Mouse (Mus musculus) cerebellum, adult 11-12 months (tissue): ENCODE results near the gene Hunk.
A peak's percentile ranks its signal among the peaks of the same experiment; 100 is the strongest.

Source experiments
- DNase-seq: peaks from one replicate; pipeline ENCODE4 v3.0.0; 2022

Hunk gene

DNA sequence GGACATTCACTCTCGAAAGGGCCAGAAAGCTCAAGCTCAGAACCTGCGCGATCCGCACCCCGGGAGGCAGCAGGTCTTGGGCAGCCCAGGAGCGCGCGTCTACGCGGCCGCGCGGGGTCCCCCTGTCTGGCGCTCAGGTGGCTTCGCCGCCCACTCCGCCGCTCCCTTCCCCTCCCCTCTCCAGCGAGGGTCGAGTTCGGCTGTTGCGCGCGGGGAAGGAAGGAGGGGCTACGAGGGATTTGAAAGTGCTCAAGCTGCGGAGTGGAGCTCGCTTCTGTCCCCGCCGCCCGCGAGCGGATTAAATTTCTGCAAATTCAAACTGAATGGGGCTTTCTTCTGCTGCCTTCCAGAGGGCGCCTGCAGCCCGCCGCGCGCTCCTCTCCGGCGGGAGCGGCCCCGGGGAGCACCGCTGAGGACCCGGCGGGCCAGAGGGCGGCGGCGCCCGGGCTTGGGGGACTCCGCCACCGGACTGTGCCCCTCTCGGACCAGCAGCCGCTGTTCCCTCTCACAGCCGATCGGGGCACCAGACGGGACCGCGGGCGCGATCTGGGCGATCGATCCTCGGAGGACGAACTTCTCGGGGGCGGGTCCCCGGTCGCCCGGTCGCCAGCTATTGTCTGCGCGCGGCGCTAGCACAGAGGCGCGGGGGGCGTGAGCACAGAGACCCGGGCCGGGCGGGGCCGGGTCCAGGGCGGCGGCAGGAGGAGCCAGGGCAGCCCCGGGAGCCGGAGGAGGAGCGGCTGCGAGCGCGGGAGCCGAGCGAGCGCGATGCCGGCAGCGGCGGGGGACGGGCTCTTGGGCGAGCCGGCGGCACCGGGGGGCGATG, at the start of gene Hunk:
Gene Hunk, plus strand, starts transcription at position 326 of the 826 bp plus-strand sequence.
- peak; percentile 16 for DNase-seq

GRCm38 (mm10) chr16:90339026-90339425, 46.8 kb upstream of the Hunk start:
- DNase-seq: no peak

DNA sequence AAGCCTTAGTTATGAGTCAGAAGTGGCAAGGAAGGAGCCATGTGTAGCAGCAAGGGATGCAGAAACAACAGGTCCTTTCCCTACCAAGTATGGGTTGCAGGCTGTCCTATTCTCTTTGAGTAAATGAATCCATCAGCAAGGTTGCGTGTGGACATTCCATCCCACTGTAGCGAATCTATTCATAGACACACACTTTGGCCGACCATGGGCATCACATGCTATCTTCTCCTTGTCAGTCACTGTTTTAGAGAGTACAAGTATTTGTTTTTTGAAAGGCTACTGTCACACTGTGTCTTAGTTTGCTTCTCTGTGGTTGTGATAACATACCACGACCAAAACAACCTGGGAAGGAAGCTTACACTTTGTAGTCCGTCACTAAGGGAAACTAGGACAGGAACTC, 44.7 kb upstream of the Hunk start:
- no peak for DNase-seq

- DNase-seq: peak; percentile 43
These were observed 35.9 kb upstream of the Hunk start for GRCm38 (mm10) chr16:90349700-90350548.

- no peak for DNase-seq
These were observed 34.1 kb upstream of the Hunk start for GRCm38 (mm10) chr16:90351726-90352125.

- no peak for DNase-seq
These were observed 33.1 kb upstream of the Hunk start for GRCm38 (mm10) chr16:90352691-90353090.

- DNase-seq: no peak
These were observed 32.7 kb upstream of the Hunk start for GRCm38 (mm10) chr16:90353156-90353555.

DNA sequence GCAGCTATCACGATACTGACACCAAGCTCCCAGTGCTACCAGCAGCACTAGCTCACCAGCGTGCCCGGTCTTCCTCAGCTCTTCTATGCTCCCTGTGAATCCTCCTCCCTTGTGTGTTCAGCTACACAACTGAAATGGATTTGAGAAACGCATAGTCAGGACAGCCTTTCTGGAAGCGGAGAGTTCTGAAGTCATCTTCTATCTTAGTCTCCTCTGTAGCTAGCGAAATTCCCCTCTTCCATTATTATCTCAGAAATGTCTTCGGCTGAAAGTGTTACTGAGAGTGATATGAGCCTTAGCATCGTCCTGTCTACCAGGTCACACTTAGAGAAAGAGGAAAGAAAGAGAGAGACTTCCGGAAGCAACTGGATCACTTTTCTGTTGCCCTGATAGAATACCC, 26.5 kb upstream of the Hunk start:
- DNase-seq: no peak

- DNase-seq: no peak
These were observed 26.1 kb upstream of the Hunk start for GRCm38 (mm10) chr16:90359750-90360149.

GRCm38 (mm10) chr16:90360327-90360726, 25.5 kb upstream of the Hunk start:
- no peak for DNase-seq

- DNase-seq: no peak
These were observed 22.9 kb upstream of the Hunk start for GRCm38 (mm10) chr16:90362926-90363325.

DNA sequence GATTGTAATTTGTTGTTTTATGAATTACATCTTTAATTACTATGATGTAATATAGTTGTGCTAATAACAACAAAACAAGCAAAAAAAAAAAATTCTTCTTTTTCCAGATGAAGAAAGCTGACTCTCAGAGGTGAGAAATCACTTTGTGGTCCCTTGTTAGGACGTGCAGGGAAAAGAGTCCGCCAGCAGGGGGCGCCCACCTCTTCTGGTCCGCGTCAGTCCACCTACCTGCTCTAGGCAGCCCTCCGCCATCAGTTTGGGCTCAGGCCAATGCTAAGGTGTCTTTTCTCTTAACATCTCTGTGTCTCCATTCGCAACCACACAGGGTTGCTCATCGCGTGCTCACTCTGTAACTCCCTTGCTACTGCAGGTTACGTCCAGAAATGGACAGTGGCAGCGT, 5.9 kb upstream of the Hunk start:
- peak; percentile 49 for DNase-seq

DNA sequence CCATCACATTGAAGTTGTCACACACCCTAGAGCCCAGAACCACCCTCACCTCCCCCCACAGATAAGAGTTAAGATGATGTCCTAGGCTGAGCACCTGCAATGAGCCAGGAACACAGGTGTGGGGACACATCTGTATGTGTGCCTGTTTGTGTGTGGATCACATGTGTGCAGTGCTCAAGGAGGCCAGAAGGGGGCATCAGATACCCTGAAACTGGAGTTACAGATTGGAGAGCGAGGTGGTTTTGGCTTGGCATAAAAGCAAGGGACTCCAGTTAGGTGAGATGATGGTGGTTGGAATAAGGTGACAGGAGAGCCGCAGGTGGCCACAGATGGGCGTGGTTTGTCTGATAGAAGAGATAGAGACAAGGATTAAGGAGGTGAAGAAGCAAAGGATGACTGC, 4.2 kb upstream of the Hunk start:
- no peak for DNase-seq

DNA sequence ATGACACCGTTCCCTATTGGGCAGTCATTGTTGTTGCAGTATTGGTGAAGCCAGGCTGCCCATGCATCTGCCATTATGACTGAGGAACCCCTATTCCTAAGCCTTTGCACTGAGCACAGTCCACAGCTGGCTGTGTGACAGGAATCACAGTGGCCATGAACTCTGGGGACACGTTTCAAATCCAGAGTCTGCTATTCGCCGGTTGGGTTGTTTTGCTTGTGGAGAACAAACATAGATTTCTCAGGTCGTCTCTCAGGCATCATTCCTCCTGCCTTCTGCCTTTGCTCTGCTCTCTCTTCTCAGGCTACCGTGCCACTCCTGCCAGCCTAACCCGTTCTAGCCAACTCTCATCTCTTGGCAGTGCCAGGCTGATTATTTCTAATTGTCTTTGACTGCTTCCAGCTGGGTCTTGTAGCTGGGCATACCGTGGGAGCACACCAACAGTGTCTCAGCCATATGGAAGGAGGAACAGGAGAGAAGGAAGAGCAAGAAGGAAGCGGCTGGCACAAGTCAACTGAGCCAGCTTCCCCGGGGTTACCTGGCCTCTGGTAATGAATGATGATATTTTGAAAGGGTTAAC, 3.0 kb upstream of the Hunk start:
- peak; percentile 38 for DNase-seq

DNA sequence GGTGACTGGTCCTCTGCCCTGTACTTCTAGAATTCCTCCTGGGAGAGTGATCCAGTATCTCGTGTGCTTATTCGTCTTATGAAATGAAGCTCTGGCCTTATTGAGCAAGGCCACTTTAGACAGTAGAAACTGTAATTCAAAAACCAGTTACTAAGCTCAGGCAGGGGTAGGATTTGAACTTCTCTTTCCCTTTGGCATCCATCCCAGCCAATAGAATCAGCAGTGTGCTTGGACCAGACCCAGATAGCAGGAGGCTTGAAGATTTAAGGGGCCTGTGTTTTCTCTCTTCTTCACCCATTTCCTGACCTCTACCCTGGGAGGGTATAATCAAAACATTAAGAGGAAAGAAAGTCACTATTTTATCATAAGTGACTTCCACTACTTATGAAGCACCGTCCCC, 1.8 kb upstream of the Hunk start:
- DNase-seq: no peak

GRCm38 (mm10) chr16:90384846-90385245, 967 bp upstream of the Hunk start:
- no peak for DNase-seq

DNA sequence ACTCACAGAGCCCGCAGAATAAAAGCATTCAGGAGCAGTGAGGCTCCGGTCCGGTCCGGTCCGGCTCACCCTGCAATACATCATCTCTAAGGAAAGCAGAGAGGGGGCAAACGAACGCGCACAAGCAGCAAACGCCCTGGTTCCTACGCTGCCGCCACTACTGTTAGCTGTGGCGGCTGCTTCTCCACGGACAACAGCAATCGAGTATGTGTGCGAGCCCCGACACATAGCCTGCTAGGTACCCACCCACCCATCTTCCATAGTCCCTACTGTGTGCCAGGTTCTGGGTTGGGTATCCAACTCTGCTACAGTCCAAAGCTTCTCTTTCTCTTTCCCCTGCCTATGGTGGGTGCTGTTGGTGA, 506 bp upstream of the Hunk start:
- no peak for DNase-seq

- peak; percentile 14 for DNase-seq
These were observed 824 bp downstream of the Hunk start for GRCm38 (mm10) chr16:90386514-90387160.

GRCm38 (mm10) chr16:90387161-90387671, 1.4 kb downstream of the Hunk start:
- peak; percentile 32 for DNase-seq

DNA sequence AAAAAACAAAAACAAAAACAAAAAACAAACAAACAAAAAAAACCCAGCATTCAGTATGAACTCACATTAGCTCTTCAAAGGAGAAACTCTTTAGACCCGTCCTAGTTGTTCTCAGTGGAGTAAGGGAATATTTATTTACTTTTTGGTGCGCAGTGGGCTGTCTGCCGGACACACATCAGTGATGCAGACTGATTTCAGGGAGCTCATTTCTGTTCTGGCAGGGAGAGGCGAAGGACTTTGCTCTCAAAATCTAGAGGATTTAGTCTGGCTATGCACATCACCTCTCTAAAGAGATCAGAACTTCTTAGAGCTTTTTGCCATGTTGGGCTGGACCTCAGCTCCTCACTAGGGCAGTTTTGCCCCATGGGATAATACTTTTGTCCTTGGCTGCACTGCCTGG, 2.1 kb downstream of the Hunk start:
- no peak for DNase-seq

GRCm38 (mm10) chr16:90389103-90389750, 3.4 kb downstream of the Hunk start:
- no peak for DNase-seq

DNA sequence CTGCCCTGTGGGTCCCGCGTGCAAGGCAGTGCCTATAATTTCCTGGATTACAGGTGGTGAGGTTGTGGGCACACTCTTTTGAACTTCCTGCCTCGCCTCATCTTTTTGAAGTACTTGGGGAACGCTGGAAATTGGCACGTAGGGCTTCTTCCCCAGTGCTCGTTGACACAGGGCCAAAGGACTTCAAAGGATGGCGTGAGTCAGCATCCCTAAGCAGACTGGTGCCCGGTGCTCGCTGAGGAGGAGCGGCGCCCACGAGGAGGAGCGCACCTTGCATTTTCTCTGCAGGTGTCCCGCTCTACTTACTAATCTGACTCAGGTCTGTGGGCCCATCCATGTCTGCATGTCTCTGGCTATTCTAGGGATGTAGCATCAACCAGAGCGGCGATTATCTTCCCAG, 4.9 kb downstream of the Hunk start:
- DNase-seq: no peak

DNA sequence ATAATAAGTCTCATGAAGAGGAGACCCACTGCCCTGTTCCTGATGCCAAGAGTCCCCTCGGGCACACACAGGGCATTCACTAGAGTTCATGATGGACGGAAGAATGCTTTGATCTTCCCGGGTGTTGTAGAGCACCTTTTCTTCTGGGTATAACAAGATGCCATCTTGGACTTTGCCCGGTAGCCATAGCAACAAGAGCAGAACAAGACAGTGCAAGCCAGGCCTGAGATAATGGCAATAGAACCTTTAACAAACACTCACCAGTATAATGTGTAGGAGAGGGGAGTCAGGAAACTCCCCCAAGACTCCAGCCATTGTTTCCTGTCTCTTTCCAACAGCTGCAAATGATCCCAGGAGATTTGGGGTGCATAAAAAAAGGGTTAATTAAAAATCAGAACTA, 8.9 kb downstream of the Hunk start:
- no peak for DNase-seq
